Mouse (Mus musculus) cerebellum, adult 18-20 months (tissue): ENCODE measurements around the gene Rhox2g.
"Not testable (repeated sequence)": the region's sequence is repeated elsewhere in the genome, so short reads cannot be mapped to it uniquely, and the experiment has no call there.

Experiments
- DNase-seq, 2 experiments: peaks; one replicate each; pipeline ENCODE4 v3.0.0; 2021

The Rhox2g gene

DNA sequence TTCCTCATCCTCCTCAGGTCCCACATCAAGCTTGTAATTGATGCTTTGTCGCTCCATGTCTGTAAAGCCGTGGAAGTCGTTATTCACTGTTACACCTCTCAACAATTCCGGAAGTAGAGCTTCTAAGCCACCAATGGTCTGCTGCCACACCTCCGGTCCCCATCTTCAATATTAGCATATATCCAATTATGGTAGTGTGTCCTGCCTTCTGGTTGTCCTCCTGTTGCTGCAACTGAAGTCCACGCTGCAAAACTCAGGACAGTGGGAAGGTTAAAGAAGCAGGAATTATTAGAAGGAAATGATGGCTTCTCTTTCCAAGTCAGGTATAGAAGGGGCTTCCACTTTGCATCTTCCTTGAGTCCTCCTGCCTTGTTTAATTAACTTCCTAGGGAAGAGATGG lies at the start of gene Rhox2g:
Rhox2g (minus strand) TSS at position 101 of the 400 bp plus-strand sequence.
- not testable (repeated sequence) for DNase-seq

DNA sequence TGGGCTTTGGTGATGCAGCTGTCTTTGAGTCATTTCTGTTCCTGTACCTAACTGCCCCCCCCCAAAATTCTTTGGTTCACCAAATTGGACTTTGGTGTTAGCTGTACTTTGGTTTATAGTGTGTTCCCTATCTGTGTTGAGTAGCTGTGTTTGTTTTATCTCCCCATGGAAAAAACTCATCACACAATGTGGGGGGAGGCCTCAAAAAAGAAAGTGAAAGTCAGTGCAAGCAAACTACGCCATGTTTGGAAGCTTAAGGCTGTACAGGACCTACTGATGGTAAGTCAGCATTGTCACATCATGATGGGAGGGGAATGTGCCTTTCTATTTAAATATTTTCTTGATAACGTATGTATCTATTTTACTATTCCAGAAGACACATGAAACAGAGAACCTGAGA lies 49.0 kb upstream of the Rhox2g start:
- no peak for DNase-seq

DNA sequence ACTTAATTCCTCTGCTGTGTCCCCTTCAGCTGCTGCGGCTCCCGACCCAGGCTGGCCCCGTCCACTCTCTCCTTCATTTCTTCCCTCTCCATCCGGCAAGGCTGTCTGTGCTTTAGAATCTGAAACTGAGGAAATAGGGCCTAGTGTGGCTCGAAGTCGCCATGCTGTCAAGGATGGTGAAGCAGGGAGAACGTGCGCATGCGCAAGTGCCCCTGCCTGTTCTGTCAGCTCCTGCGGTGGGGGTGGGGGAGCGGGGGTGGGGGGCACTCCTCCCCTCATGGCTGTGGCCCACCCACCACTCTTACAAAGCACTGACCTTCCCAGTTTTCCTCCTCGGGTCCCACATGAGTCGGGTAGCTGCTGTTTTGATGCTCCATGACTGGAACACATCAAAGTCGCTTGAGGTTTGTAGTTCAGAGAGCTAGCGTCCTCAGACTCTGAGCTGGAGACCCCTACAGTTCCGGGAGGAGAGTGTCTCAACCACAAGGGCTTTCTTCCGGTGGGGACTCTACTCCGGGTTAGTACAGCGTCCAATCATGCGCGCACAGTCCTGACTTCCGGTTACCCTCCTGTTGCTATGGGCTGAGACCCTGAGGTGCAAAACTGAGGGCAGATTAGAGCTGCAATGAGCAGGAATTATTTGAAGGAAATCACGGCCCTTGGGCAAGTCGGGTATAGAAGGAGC lies 39.9 kb upstream of the Rhox2g start:
- DNase-seq: no peak

DNA sequence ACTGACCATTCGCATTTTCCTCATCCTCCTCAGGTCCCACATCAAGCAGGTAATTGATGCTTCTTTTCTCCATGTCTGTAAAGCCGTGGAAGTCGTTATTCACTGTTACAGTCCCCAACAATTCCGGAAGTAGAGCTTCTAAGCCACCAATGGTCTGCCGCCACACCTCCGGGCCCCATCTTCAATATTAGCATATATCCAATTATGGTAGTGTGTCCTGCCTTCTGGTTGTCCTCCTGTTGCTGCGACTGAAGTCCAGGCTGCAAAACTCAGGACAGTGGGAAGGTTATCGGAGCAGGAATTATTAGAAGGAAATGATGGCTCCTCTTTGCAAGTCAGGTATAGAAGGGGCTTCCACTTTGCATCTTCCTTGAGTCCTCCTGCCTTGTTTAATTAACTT lies 29.9 kb upstream of the Rhox2g start, which contains the start of gene Rhox2h:
Rhox2h (minus strand) TSS at position 101 of the 400 bp plus-strand sequence.
- DNase-seq: not testable (repeated sequence)

- not testable (repeated sequence) for DNase-seq
Measured at GRCm38 (mm10) chrX:37668664-37669063, 25.4 kb upstream of the Rhox2g start, which contains the start of gene Rhox3h. Gene Rhox3h, minus strand, starts transcription at chrX:37668764.

GRCm38 (mm10) chrX:37651227-37651626 lies 8.0 kb upstream of the Rhox2g start, which contains the start of gene Rhox4g:
Gene Rhox4g, minus strand, starts transcription at chrX:37651327.
- not testable (repeated sequence) for DNase-seq

GRCm38 (mm10) chrX:37628512-37628911 lies 14.8 kb downstream of the Rhox2g start, which contains the start of gene Rhox3g:
Gene Rhox3g, minus strand, starts transcription at chrX:37628612.
- not testable (repeated sequence) for DNase-seq

DNA sequence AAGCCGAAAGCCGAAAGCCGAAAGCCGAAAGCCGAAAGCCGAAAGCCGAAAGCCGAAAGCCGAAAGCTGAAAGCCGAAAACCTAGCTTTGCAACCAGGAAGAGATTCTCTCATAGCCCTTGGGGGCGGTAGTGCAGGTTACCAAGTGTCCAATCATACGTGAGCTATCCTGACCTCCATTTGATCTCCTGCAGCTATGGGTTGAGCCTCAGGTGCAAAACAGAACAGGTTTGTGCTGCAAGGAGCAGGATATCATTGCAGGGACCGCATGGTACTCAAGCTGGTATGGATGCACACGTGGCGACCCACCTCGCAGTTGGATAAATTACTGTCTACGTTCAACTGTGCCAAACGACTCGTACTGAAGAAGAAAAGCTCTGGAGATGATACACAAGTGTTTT lies 35.7 kb downstream of the Rhox2g start, which contains the start of gene Rhox4f:
Rhox4f (minus strand) TSS at position 101 of the 400 bp plus-strand sequence.
- not testable (repeated sequence) for DNase-seq
